Mouse (Mus musculus) midbrain, embryonic 14.5 days (tissue): ENCODE measurements at regions not wholly inside any gene's neighbourhood (a gene's known extent, or its start where the extent isn't known, plus 50 kb on each side); places are given as distances from the start of the nearest gene placed in this dataset.

Source experiments
- ATAC-seq: fragments of 200-750 bp; cut with Nextera tagmentation; 2 replicates; pipeline ENCODE4 v1.8.0; 2017; ENCODE audit warnings: moderate number of reproducible peaks, moderate library complexity; ENCODE audit not compliant: low FRiP score, low TSS enrichment
- DNase-seq: peaks from one replicate; pipeline ENCODE4 v3.0.0-alpha.2; 2015
- H3K27ac ChIP-seq: fragments of 300-500 bp; sonication (generic); replicated peaks from 2 replicates; pipeline ENCODE4 v1.5.1; 2014; ENCODE audit warnings: mild to moderate bottlenecking, low read depth, low read length, moderate library complexity
- H3K27me3 ChIP-seq: fragments of 300-500 bp; sonication (generic); 2 replicates; pipeline ENCODE4 v1.6.1; 2014; ENCODE audit warnings: low read length, control low read depth, mixed read lengths; ENCODE audit not compliant: control insufficient read depth, insufficient read depth
- H3K36me3 ChIP-seq: fragments of 300-500 bp; sonication (generic); 2 replicates; pipeline ENCODE4 v1.6.1; 2014; ENCODE audit warnings: low read length, control low read depth; ENCODE audit not compliant: control insufficient read depth, insufficient read depth
- H3K4me1 ChIP-seq: fragments of 300-500 bp; sonication (generic); 2 replicates; pipeline ENCODE4 v1.6.1; 2014; ENCODE audit warnings: mild to moderate bottlenecking, antibody characterized with exemption, low read length, control low read depth; ENCODE audit not compliant: control insufficient read depth, insufficient read depth
- H3K4me2 ChIP-seq: fragments of 300-500 bp; sonication (generic); 2 replicates; pipeline ENCODE4 v1.6.1; 2014; ENCODE audit warnings: mild to moderate bottlenecking, low read length, moderate library complexity
- H3K4me3 ChIP-seq: fragments of 300-500 bp; sonication (generic); replicated peaks from 2 replicates; pipeline ENCODE4 v1.5.1; 2014; ENCODE audit warnings: low read depth, low read length
- H3K9ac ChIP-seq: fragments of 300-500 bp; sonication (generic); replicated peaks from 2 replicates; pipeline ENCODE4 v1.6.1; 2014; ENCODE audit warnings: mild to moderate bottlenecking, low read length, moderate library complexity
- H3K9me3 ChIP-seq: fragments of 300-500 bp; sonication (generic); 2 replicates; pipeline ENCODE4 v1.6.1; 2016; ENCODE audit warnings: low read length, control low read depth, mixed read lengths; ENCODE audit not compliant: control insufficient read depth
- WGBS: fragments of 180-500 bp; shearing (Covaris S2); extraction: QIAGEN DNeasy Blood & Tissue Kit; methylation state at CpG from one replicate; pipeline ENCODE4 v1.1.7; 2014; 5-methylcytosine and 5-hydroxymethylcytosine counted together

- ATAC-seq, result no peak
- DNase-seq, result no peak
- no peaks in the 10 kb centered on the region for H3K4me1 ChIP-seq
Measured at GRCm38 (mm10) chr16:77313195-77313594, 288.7 kb downstream of the Gm11146 start.

DNA sequence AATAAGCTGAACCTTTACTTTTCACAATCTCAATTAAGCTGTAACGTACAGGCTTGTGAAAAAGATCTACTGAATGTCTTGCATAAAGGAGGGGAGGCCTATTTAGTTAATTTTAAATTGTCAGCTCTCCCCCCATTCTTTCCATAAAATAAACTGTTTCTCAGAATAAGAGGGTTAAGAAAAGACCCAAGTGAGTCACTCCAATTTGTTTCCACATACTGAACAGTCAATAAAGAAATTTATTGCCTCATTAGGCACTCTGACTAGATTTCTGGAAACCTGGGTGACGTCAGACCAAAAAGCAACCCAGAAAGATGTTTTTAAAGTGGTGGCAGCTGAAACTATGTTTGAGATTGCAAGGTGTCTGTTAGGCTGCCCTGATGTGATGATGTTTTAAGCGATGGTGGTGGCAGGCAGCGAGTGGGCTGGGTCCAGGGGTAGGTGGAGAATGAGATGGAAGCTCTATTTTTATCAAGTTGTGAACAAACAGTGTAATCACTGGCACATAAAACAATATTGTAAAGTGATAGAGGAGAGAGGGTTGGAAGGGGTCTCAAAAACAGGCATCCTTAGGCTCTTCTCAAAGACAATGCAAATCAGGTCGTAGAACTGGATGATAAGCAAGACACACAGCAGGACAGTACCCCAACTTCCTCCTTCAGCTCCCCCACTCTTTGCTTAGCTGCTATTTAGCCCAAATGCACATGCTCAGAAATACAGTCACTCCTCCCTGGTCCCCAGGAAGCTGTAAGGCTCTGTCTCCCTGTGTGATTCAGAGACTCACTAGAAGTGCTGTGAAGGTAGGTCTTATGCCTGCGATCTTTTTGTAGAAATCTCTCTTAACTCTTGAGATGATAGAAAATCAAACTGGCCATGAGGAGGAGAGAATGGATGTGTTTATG lies 288.0 kb downstream of the Usp25 start:
- no peak overlapping the region for H3K9ac ChIP-seq
- no peak overlapping the region for H3K27ac ChIP-seq
- no peak for DNase-seq
- H3K9me3 ChIP-seq, result no peaks in the 10 kb centered on the region
- no peaks in the 10 kb centered on the region for H3K4me1 ChIP-seq
- H3K4me2 ChIP-seq, result no peak overlapping the region
- no peaks in the 10 kb centered on the region for H3K36me3 ChIP-seq
- H3K4me3 ChIP-seq, result no peak overlapping the region
- WGBS, result 87% methylated on average over 6 of the region's 6 CpGs
- no peaks in the 10 kb centered on the region for H3K27me3 ChIP-seq
- ATAC-seq, result no peak

More at GRCm38 (mm10) chr16:77313195-77313594, 288.7 kb downstream of the Gm11146 start:
- no peak overlapping the region for H3K4me3 ChIP-seq
- H3K9me3 ChIP-seq, result no peaks in the 10 kb centered on the region
- H3K4me2 ChIP-seq, result no peak overlapping the region
- no peak overlapping the region for H3K27ac ChIP-seq
- H3K36me3 ChIP-seq, result peaks cover 8% of the 10 kb centered on the region; the same call in 1 of the 2 replicates
- H3K9ac ChIP-seq, result no peak overlapping the region
- no peaks in the 10 kb centered on the region for H3K27me3 ChIP-seq

GRCm38 (mm10) chr16:77300572-77301213 lies 287.2 kb downstream of the Usp25 start:
- Histone ChIP-seq H3K9ac (no peak overlapping the region), H3K36me3 (no peaks in the 10 kb centered on the region), H3K4me1 (no peaks in the 10 kb centered on the region), H3K4me3 (no peak overlapping the region), H3K4me2 (no peak overlapping the region), H3K27me3 (no peaks in the 10 kb centered on the region), H3K9me3 (no peaks in the 10 kb centered on the region), H3K27ac (no peak overlapping the region)
- 77% methylated on average over 6 of the region's 6 CpGs for WGBS
- DNase-seq (no peak), ATAC-seq (no peak)

GRCm38 (mm10) chr16:77295574-77296355 lies 282.3 kb downstream of the Usp25 start:
- no peaks in the 10 kb centered on the region for H3K9me3 ChIP-seq
- H3K4me3 ChIP-seq, result no peak overlapping the region
- no peak overlapping the region for H3K9ac ChIP-seq
- no peaks in the 10 kb centered on the region for H3K27me3 ChIP-seq
- H3K4me2 ChIP-seq, result no peak overlapping the region
- peaks cover 7% of the 10 kb centered on the region; the same call in 1 of the 2 replicates for H3K4me1 ChIP-seq
- H3K27ac ChIP-seq, result no peak overlapping the region
- ATAC-seq (no peak), DNase-seq (no peak)
- H3K36me3 ChIP-seq, result no peaks in the 10 kb centered on the region
- WGBS, result 82% methylated on average over 4 of the region's 4 CpGs

DNA sequence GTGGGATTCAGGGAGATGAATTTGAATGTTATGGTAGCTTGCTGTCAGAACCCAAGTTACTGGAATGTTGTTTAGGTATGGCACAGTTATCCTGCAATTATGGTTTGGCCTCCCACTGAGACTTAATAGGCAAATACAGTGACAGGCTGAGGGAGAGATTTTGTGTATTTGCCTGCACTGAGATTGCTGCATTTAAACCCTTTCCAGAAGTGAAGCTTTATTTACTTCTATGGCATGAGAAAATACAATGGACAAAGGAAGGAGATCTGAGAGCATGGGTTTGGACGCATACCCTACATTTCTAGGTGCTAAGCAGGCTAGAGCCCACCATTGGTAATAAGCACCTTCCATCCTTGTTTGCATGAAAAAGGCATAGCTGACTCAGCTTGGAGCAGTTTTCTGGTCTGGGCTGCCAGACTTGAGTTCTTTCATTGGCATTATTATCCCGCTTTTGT lies 278.8 kb downstream of the Usp25 start:
- ATAC-seq, result no peak

DNA sequence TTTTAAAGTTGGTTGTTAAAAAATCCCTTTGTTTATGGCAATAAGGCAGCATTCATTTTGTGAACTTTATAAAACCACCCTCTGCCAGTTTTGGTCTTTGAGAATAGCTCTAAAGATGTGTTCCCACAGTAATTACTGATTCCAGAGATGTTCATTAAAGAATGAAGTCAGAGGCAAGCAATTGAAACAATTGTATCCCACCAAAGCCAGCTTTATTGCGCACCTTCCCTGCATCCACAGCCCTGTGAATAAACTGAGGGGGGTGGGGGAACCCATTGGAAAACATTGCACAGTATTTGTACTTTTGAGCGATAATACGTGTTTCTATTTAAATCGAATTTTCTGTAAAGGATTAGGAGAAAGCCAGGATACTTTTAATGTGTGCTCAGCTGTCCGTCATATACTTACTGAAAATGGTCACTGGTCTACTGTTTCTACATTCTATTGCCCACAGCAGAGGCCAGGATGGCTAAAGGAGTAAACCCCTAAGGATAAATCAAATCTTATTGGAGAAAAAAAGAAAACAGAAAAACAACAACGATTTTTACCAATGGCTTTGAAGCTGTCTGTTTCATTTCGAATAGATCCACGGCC lies 278.3 kb downstream of the Usp25 start:
- H3K4me3 ChIP-seq, result no peak overlapping the region
- peak overlapping the region; percentile 37; the same call in 1 of the 2 replicates for H3K27ac ChIP-seq
- no peaks in the 10 kb centered on the region for H3K27me3 ChIP-seq
- no peak overlapping the region for H3K4me2 ChIP-seq
- DNase-seq (peak; percentile 36), ATAC-seq (no peak)
- no peaks in the 10 kb centered on the region for H3K9me3 ChIP-seq
- no peaks in the 10 kb centered on the region for H3K36me3 ChIP-seq
- WGBS, result 65% methylated on average over 8 of the region's 8 CpGs
- H3K9ac ChIP-seq, result no peak overlapping the region
- H3K4me1 ChIP-seq, result peaks cover 7% of the 10 kb centered on the region; the same call in 1 of the 2 replicates

More for the DNA sequence above, 278.8 kb downstream of the Usp25 start:
- Histone ChIP-seq H3K4me1 (peaks cover 7% of the 10 kb centered on the region; the same call in 1 of the 2 replicates), H3K36me3 (no peaks in the 10 kb centered on the region), H3K9me3 (no peaks in the 10 kb centered on the region), H3K27ac (peak overlapping the region; percentile 37; the same call in 1 of the 2 replicates), H3K4me3 (no peak overlapping the region), H3K27me3 (no peaks in the 10 kb centered on the region), H3K9ac (no peak overlapping the region), H3K4me2 (no peak overlapping the region)
- DNase-seq, result no peak
- WGBS, result 70% methylated on average over 2 of the region's 2 CpGs

GRCm38 (mm10) chr16:77284205-77284604 lies 270.7 kb downstream of the Usp25 start:
- H3K27ac ChIP-seq, result no peak overlapping the region
- H3K9me3 ChIP-seq, result no peaks in the 10 kb centered on the region
- no peaks in the 10 kb centered on the region for H3K4me1 ChIP-seq
- no peaks in the 10 kb centered on the region for H3K27me3 ChIP-seq
- ATAC-seq (no peak), DNase-seq (no peak)
- no peak overlapping the region for H3K4me3 ChIP-seq
- 85% methylated on average over 4 of the region's 4 CpGs for WGBS
- H3K4me2 ChIP-seq, result no peak overlapping the region
- H3K9ac ChIP-seq, result no peak overlapping the region
- H3K36me3 ChIP-seq, result no peaks in the 10 kb centered on the region

GRCm38 (mm10) chr16:77279916-77280315 lies 266.4 kb downstream of the Usp25 start:
- DNase-seq (no peak), ATAC-seq (no peak)
- Histone ChIP-seq H3K4me1 (no peaks in the 10 kb centered on the region), H3K9ac (no peak overlapping the region), H3K9me3 (no peaks in the 10 kb centered on the region), H3K27me3 (no peaks in the 10 kb centered on the region), H3K27ac (no peak overlapping the region), H3K4me3 (no peak overlapping the region), H3K4me2 (no peak overlapping the region), H3K36me3 (no peaks in the 10 kb centered on the region)
- 82% methylated on average over 4 of the region's 4 CpGs for WGBS
